Mouse (Mus musculus) liver, embryonic 14.5 days (tissue): ENCODE measurements around the gene Clpp. TPM values are rescaled to one million over a fixed set of nuclear protein-coding genes. Genes with fewer than 3 reads are reported as not detected.

Source experiments
- ATAC-seq: fragments of 200-750 bp; cut with Nextera tagmentation; 2 replicates; pipeline ENCODE4 v1.8.0; 2017; ENCODE audit warnings: moderate number of reproducible peaks, mild to moderate bottlenecking, moderate library complexity; ENCODE audit not compliant: insufficient read depth
- DNase-seq, 3 experiments: peaks; one replicate each; pipeline ENCODE4 v3.0.0-alpha.2; 2012 to 2013; ENCODE audit warnings: low read depth in 3 of 3, low spot score in 3 of 3
- H3K27ac ChIP-seq: fragments of 300-500 bp; sonication (generic); 2 replicates; pipeline ENCODE4 v1.5.1; 2014; ENCODE audit warnings: moderate library complexity, mild to moderate bottlenecking, control low read depth, inconsistent platforms
- H3K27me3 ChIP-seq: fragments of 300-500 bp; sonication (generic); 2 replicates; pipeline ENCODE4 v1.6.1; 2014; ENCODE audit warnings: mild to moderate bottlenecking, low read length, moderate library complexity; ENCODE audit not compliant: control insufficient read depth, insufficient read depth
- H3K36me3 ChIP-seq: fragments of 300-500 bp; sonication (generic); replicated peaks from 2 replicates; pipeline ENCODE4 v1.6.1; 2014; ENCODE audit warnings: low read depth; ENCODE audit not compliant: control insufficient read depth, insufficient read depth
- H3K4me1 ChIP-seq, 2 experiments: fragments of 200-500 bp in 1 of 2; fragments of 300-500 bp in 1 of 2; sonication (generic) in 1 of 2; replicated peaks; 2 replicates each; pipeline ENCODE4 v1.6.1; 2012 to 2014; ENCODE audit warnings: antibody characterized with exemption in 1 of 2, inconsistent platforms in 1 of 2, low read length in 1 of 2; ENCODE audit not compliant: control insufficient read depth in 2 of 2, insufficient read depth in 2 of 2
- H3K4me2 ChIP-seq: fragments of 300-500 bp; sonication (generic); 2 replicates; pipeline ENCODE4 v1.6.1; 2014; ENCODE audit warnings: low read depth, mild to moderate bottlenecking, control low read depth, moderate library complexity
- H3K4me3 ChIP-seq, 2 experiments: fragments of 200-500 bp in 1 of 2; fragments of 300-500 bp in 1 of 2; sonication (generic) in 1 of 2; 2 replicates each; pipeline ENCODE4 v1.5.1; 2012 to 2014; ENCODE audit warnings: low read depth in 2 of 2, low read length in 2 of 2, mild to moderate bottlenecking in 2 of 2, control low read depth in 1 of 2, inconsistent platforms in 1 of 2, moderate library complexity in 1 of 2; ENCODE audit not compliant: insufficient read depth in 1 of 2
- H3K9ac ChIP-seq: fragments of 300-500 bp; sonication (generic); replicated peaks from 2 replicates; pipeline ENCODE4 v1.6.1; 2014; ENCODE audit warnings: mild to moderate bottlenecking, control low read depth, moderate library complexity
- H3K9me3 ChIP-seq: fragments of 300-500 bp; sonication (generic); 2 replicates; pipeline ENCODE4 v1.6.1; 2016; ENCODE audit warnings: low read length, mixed read lengths; ENCODE audit not compliant: control insufficient read depth
- CTCF ChIP-seq: IDR thresholded peaks from 2 replicates; pipeline ENCODE4 v1.5.1; 2016; ENCODE audit warnings: antibody characterized with exemption, low read depth, control low read depth
- EP300 ChIP-seq: IDR thresholded peaks from 2 replicates; pipeline ENCODE4 v1.6.1; 2016; ENCODE audit warnings: antibody characterized with exemption, low read depth
- WGBS: fragments of 180-500 bp; shearing (Covaris S2); extraction: QIAGEN DNeasy Blood & Tissue Kit; methylation state at CpG from one replicate; pipeline ENCODE4 v1.1.7; 2014; ENCODE audit not compliant: insufficient replicate concordance; 5-methylcytosine and 5-hydroxymethylcytosine counted together
- polyA plus RNA-seq, 2 experiments: library from polyadenylated mRNA; depleted of rRNA in 1 of 2; stranded (reverse) in 1 of 2; unstranded in 1 of 2; fragments of >200 nt; fragmentation: Nextera tagmentation in 1 of 2; extraction: Ambion mirVana in 1 of 2; gene quantifications; 2 replicates each; pipeline versions ENCODE4 v1.2.1 to v1.2.3; 2012 to 2014

The Clpp gene
- polyA plus RNA-seq, 2 experiments = 63.9 to 79.3 TPM

DNA sequence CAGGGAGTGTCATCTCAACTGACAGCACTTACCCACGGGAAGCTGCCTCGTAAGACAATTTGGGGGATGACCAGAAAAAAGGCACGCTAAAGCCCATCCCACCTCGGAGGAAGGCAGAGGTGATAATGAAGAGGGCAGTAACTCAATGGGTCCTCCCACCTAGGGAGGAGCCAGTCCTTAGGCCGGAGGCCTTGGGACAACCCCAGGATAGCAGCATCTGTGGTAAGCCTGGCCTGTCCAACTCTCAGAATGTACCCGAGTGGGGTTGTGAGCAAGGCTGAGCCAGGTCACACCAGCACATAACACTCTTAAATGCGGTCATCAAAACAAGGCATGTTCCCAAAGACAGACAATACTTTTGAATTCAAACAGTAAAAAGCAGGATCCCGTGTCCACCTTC lies 39.6 kb downstream of the Clpp start:
- peak overlapping the region; percentile 86 for H3K9ac ChIP-seq
- H3K4me1 ChIP-seq = peaks cover 23 to 29% of the 10 kb centered on the region in 2 experiments
- peak overlapping the region; percentile 28 for H3K27ac ChIP-seq
- TF ChIP-seq CTCF (no peak), EP300 (no peak)
- no peaks in the 10 kb centered on the region for H3K9me3 ChIP-seq
- ATAC-seq = no peak
- peak overlapping the region; percentile 90 to 97 for H3K4me3 ChIP-seq
- no peaks in the 10 kb centered on the region for H3K27me3 ChIP-seq
- 15% methylated on average over 8 of the region's 8 CpGs for WGBS
- DNase-seq = peak; percentile 63 to 68 (median 66)
- peaks cover 42% of the 10 kb centered on the region for H3K36me3 ChIP-seq
- H3K4me2 ChIP-seq = peak overlapping the region; percentile 98

DNA sequence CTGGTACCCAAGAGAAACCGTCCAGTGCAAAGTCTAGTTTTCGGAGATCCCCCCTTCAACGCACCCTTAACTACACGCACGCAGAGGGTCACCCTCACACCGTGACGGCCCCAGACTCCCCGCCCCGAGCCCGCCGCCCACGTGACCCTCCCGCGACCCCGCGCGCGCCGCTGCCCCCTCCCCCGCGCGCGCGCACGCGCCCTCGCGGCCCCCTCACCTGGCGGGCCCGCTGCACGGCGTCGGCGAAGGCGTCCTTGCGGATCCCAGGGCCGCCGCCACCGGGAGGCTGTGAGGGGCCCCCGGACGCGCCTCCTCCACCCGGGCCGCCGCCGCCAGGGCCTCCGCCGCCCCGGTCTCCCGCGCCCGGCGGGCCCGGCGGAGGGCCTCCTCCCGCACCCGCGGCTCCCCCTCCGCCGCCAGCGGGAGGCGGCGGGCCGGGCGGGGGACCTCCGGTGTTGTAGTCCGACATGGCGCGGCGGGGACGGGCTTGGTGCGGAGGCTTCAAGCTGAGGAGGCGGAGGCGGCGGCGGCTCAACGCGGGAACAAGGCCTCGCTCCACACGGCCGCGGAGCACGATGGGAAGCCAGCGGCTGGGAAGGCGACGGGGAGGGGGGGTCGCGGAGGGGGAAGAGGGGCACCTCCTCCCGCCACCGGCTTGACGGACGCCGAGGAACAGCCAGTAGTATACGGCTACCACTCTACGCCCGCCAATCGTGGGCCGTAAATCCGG lies 41.0 kb downstream of the Clpp start, which contains the start of gene Khsrp:
Gene Khsrp, minus strand, starts transcription at position 592 of the 730 bp plus-strand sequence.
- ATAC-seq = no peak
- Histone ChIP-seq H3K4me1 (peaks cover 23 to 29% of the 10 kb centered on the region in 2 experiments), H3K4me2 (peak within 1 kb of the TSS; percentile 98), H3K9ac (peak within 1 kb of the TSS; percentile 86), H3K27ac (peak within 1 kb of the TSS; percentile 88), H3K4me3 (peak within 1 kb of the TSS; percentile 90 to 97), H3K9me3 (no peaks in the 10 kb centered on the region), H3K27me3 (no peaks in the 10 kb centered on the region), H3K36me3 (peaks cover 28% of the 10 kb centered on the region)
- under 1% methylated on average over 97 of the region's 99 CpGs for WGBS
- no peak for TF ChIP-seq EP300
- no peak for DNase-seq

DNA sequence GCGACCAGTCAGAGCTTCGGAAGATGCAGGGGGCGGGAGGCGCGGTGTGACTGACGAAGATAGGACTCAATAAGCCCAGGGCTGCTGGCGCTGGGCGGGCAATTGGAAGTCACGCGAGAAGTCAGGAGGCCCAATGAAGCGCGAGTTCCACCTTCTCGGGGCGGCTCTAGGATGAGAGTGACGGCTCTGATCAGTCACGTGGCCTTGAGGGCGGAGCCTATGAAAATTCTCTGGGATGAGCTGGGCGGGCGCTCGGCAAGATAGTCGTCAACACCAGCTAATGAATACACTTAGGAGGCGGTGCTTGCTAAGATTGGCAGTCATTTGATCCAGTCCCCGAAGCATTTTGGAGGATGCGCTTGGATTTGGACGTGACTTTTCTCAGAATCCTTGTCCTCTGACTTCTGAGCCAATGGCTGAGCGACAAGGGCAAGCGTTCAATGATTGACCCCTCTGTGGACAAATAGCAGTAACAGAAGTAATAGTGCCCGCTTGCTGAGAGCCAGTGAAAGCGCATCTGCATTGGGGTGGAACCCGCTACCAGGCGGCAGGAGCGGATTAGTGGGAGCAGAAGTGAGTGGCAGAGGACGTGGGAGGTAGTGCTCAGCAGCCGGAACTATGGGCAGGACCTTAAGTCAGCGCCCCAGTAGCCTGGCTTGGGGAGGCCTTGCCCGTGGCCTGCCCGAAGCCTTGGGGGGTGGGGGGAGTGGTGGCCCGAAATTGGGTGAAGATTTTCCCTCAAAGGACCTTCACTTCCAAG lies 41.7 kb downstream of the Clpp start:
- Histone ChIP-seq H3K9ac (peak overlapping the region; percentile 84), H3K9me3 (no peaks in the 10 kb centered on the region), H3K4me1 (peaks cover 23 to 27% of the 10 kb centered on the region in 2 experiments), H3K4me2 (peak overlapping the region; percentile 94), H3K4me3 (peak overlapping the region; percentile 65 to 90), H3K36me3 (peaks cover 21% of the 10 kb centered on the region), H3K27ac (peak overlapping the region; percentile 88), H3K27me3 (no peaks in the 10 kb centered on the region)
- TF ChIP-seq CTCF (no peak), EP300 (peak; percentile 53)
- DNase-seq = peak; percentile 100
- under 1% methylated on average over 38 of the region's 38 CpGs for WGBS
- ATAC-seq = peak; percentile 85

DNA sequence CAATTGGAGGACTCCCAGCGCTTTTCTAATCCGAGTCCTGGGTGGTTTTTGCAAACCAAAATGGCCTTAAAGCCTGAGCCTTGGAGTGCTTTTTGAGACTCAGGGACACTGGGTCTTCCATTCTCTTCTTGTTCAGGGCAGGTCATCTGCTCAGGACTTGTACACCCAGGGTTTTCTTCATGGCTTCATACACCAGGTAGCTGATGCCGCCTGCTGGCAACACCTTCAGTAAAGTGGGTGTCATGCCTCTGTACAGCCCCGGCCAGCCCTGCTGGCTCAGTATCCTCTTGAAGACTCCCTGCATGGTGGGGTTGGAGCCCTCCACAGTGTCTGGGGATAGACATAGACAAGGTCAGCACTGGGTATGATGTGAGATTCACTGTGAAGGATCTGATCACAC lies 42.7 kb downstream of the Clpp start:
- ATAC-seq (no peak), DNase-seq (no peak)
- H3K27me3 ChIP-seq = no peaks in the 10 kb centered on the region
- TF ChIP-seq EP300 = no peak
- 0 out of 2 replicates have a peak, but pooled peaks have one; percentile 31 for TF ChIP-seq CTCF
- peaks cover 12% of the 10 kb centered on the region for H3K36me3 ChIP-seq
- H3K4me1 ChIP-seq = peaks cover 20 to 21% of the 10 kb centered on the region in 2 experiments
- no peaks in the 10 kb centered on the region for H3K9me3 ChIP-seq
- peak overlapping the region; percentile 94 for H3K4me2 ChIP-seq
- H3K27ac ChIP-seq = peak overlapping the region; percentile 88
- H3K9ac ChIP-seq = peak overlapping the region; percentile 84; the same call in 1 of the 2 replicates
- H3K4me3 ChIP-seq = peak overlapping the region in 1 of 2 experiments; percentile 61; a peak in 2 of 4 replicates
- 74% methylated on average over 4 of the region's 4 CpGs for WGBS

DNA sequence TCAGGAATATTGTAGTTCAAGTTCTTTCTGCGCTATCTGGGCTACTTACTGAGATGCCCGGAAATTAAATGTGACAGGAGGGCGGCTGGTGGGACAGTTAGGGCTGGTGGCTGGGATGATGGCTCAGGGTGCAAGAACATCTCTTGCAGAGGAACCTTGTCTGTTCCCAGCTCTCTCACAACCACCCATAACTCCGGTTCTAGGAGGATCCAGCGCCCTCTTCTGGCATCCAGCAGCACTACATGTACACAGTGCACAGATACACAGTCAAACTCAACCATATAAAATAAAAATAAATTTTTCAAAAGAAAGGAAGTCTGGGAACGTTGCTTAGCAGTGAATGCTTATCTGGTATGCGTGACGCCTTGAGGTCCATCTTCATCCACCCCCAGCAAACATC lies 48.9 kb downstream of the Clpp start:
- H3K4me1 ChIP-seq = no peaks in the 10 kb centered on the region

More for the DNA sequence above, 48.9 kb downstream of the Clpp start:
- ATAC-seq (no peak), DNase-seq (no peak)
- Histone ChIP-seq H3K9ac (no peak overlapping the region), H3K27ac (no peak overlapping the region), H3K27me3 (no peaks in the 10 kb centered on the region), H3K4me2 (no peak overlapping the region), H3K9me3 (no peaks in the 10 kb centered on the region), H3K4me3 (no peak overlapping the region), H3K36me3 (no peaks in the 10 kb centered on the region)
- 29% methylated on average over 8 of the region's 8 CpGs for WGBS
- TF ChIP-seq CTCF (peak; percentile 61), EP300 (no peak)
